Mouse (Mus musculus) brain, embryonic 14.5 days (tissue): ENCODE results near the gene Prap1.

ENCODE experiments used
- CTCF ChIP-seq: fragments of 200-500 bp; IDR thresholded peaks from 2 replicates; pipeline ENCODE4 v1.5.1; 2012; ENCODE audit warnings: inconsistent platforms, mild to moderate bottlenecking, moderate library complexity, borderline replicate concordance; ENCODE audit not compliant: insufficient read depth, insufficient read length; ENCODE audit errors: extremely low read depth
- POLR2A ChIP-seq: fragments of 200-500 bp; IDR thresholded peaks from 2 replicates; pipeline ENCODE4 v1.6.1; 2012; ENCODE audit warnings: mild to moderate bottlenecking, inconsistent platforms, borderline replicate concordance; ENCODE audit not compliant: poor library complexity, insufficient read depth, insufficient read length, severe bottlenecking; ENCODE audit errors: extremely low read depth

DNA sequence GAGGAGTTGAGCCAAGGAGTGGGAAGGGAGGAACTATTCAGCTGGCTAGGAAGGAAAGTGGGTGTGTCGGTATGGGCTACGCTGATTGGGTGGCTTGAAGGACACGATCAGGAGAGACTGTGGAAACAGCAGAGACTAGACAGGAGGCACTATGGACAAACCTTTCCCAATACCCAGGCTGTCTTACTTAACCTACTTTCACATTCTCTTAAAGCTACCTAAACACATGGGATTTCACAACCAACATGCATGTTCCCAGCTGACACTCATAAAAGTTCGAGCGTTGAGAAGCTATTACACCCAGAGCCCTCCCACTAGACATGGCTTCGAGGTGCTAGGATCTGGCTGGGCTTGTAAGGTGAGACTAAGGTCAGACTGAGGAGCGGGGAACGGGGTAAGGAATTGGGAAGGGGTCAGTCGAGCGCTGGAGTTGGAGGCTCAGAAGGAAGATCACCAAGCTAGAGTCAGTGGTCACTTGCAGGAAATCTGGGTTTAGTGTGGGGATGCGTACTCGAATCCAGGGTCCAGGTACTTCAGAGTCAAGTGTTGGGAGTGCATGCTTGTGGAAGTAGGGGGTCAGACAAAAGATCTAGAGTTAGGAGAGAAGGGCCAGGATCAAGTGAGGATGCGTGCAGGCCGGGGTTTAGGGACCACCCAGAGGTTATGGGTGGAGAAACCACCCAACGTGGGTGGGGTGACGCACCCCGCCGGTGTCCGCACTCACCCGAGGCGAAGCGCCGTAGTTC lies 22.6 kb downstream of the Prap1 start, which contains the start of gene Paox:
- TF ChIP-seq POLR2A: no peak
- TF ChIP-seq CTCF: no peak
